Mouse (Mus musculus): ENCODE measurements around the gene Gm13271. TPM values are rescaled to one million over a fixed set of nuclear protein-coding genes. Genes with fewer than 3 reads are reported as not detected.
"Not testable (repeated sequence)": the region's sequence is repeated elsewhere in the genome, so short reads cannot be mapped to it uniquely, and the experiment has no call there.

Gm13271 gene
- polyA plus RNA-seq, 1 experiment = not detected

GRCm38 (mm10) chr4:88749926-88750325 is 4.7 kb upstream of the Gm13271 start:
- no peaks in the 10 kb centered on the region for H3K27me3 ChIP-seq (ENCODE audit: control insufficient read depth, insufficient read depth, low read length)
- DNase-seq = no peak
- whole genome bisulfite sequencing = 33% methylated on average over 6 of the region's 6 CpGs
- no peak overlapping the region for H3K27ac ChIP-seq (ENCODE audit: insufficient read depth, low read length)
- no peaks in the 10 kb centered on the region for H3K4me1 ChIP-seq (ENCODE audit: control insufficient read depth, insufficient read depth, low read length)
- no peak for TF ChIP-seq POLR2A (IDR thresholded peaks at IDR 0.05; ENCODE audit: borderline replicate concordance, insufficient read depth, low read length)
- no peak overlapping the region for H3K4me3 ChIP-seq (replicated peaks; ENCODE audit: insufficient read depth, low read depth, low read length)

GRCm38 (mm10) chr4:88756581-88757513 is 2.2 kb downstream of the Gm13271 start:
- 9% methylated on average over 28 of the region's 31 CpGs for WGBS
- not testable (repeated sequence) for H3K27me3 ChIP-seq (ENCODE audit: control insufficient read depth, insufficient read depth, low read length); H3K4me1 ChIP-seq (ENCODE audit: control insufficient read depth, insufficient read depth, low read length)
- DNase-seq = peak; percentile 17 to 25
- Histone ChIP-seq H3K4me3 (replicated peaks; ENCODE audit: insufficient read depth, low read depth, low read length) (peak overlapping the region; percentile 70), H3K27ac (ENCODE audit: insufficient read depth, low read length) (peak overlapping the region; percentile 41; the same call in 1 of the 2 replicates)

- WGBS = 0% methylated on average over 21 of the region's 21 CpGs
- H3K27ac ChIP-seq (ENCODE audit: insufficient read depth, low read length); H3K27me3 ChIP-seq (ENCODE audit: control insufficient read depth, insufficient read depth, low read length); H3K4me1 ChIP-seq (ENCODE audit: control insufficient read depth, insufficient read depth, low read length): not testable (repeated sequence)
- TF ChIP-seq CTCF (IDR thresholded peaks at IDR 0.05; ENCODE audit: borderline replicate concordance, insufficient read depth, low read depth, low read length) (peak; percentile 70), POLR2A (IDR thresholded peaks at IDR 0.05; ENCODE audit: borderline replicate concordance, insufficient read depth, low read length) (peak; percentile 20; the same call in 1 of the 2 replicates)
- DNase-seq = peak; percentile 89 to 94
- peak overlapping the region; percentile 70 for H3K4me3 ChIP-seq (replicated peaks; ENCODE audit: insufficient read depth, low read depth, low read length)
Observed at GRCm38 (mm10) chr4:88757628-88758031, 3.0 kb downstream of the Gm13271 start.

GRCm38 (mm10) chr4:88758751-88759150 is 4.1 kb downstream of the Gm13271 start:
- not testable (repeated sequence) for H3K4me3 ChIP-seq (replicated peaks; ENCODE audit: insufficient read depth, low read depth, low read length); H3K27ac ChIP-seq (ENCODE audit: insufficient read depth, low read length); DNase-seq; H3K27me3 ChIP-seq (ENCODE audit: control insufficient read depth, insufficient read depth, low read length); H3K4me1 ChIP-seq (ENCODE audit: control insufficient read depth, insufficient read depth, low read length)
- 91% methylated on average over 9 of the region's 9 CpGs for WGBS

- H3K4me1 ChIP-seq (ENCODE audit: control insufficient read depth, insufficient read depth, low read length); H3K27ac ChIP-seq (ENCODE audit: insufficient read depth, low read length); H3K4me3 ChIP-seq (replicated peaks; ENCODE audit: insufficient read depth, low read depth, low read length); H3K27me3 ChIP-seq (ENCODE audit: control insufficient read depth, insufficient read depth, low read length): not testable (repeated sequence)
- DNase-seq = peak; percentile 45 to 47
- WGBS = 24% methylated on average over 9 of the region's 14 CpGs
Observed at GRCm38 (mm10) chr4:88759610-88760268, 5.1 kb downstream of the Gm13271 start, which contains the start of gene Gm13283. Gene Gm13283, plus strand, starts transcription at chr4:88760119.

- not testable (repeated sequence) for H3K4me1 ChIP-seq (ENCODE audit: control insufficient read depth, insufficient read depth, low read length); H3K27me3 ChIP-seq (ENCODE audit: control insufficient read depth, insufficient read depth, low read length); H3K4me3 ChIP-seq (replicated peaks; ENCODE audit: insufficient read depth, low read depth, low read length); H3K27ac ChIP-seq (ENCODE audit: insufficient read depth, low read length)
- peak; percentile 74 to 79 for DNase-seq
- under 1% methylated on average over 28 of the region's 28 CpGs for WGBS
Observed at GRCm38 (mm10) chr4:88760431-88760830, 5.8 kb downstream of the Gm13271 start.

- not testable (repeated sequence) for H3K27me3 ChIP-seq (ENCODE audit: control insufficient read depth, insufficient read depth, low read length); H3K27ac ChIP-seq (ENCODE audit: insufficient read depth, low read length); H3K4me3 ChIP-seq (replicated peaks; ENCODE audit: insufficient read depth, low read depth, low read length); H3K4me1 ChIP-seq (ENCODE audit: control insufficient read depth, insufficient read depth, low read length)
- WGBS = 72% methylated on average over 6 of the region's 8 CpGs
- peak; percentile 72 to 74 for DNase-seq
Observed at GRCm38 (mm10) chr4:88761776-88762175, 7.1 kb downstream of the Gm13271 start.

- 68% methylated on average over 9 of the region's 9 CpGs for WGBS
- DNase-seq = peak; percentile 34 to 37
- H3K27me3 ChIP-seq (ENCODE audit: control insufficient read depth, insufficient read depth, low read length); H3K4me3 ChIP-seq (replicated peaks; ENCODE audit: insufficient read depth, low read depth, low read length); H3K27ac ChIP-seq (ENCODE audit: insufficient read depth, low read length); H3K4me1 ChIP-seq (ENCODE audit: control insufficient read depth, insufficient read depth, low read length): not testable (repeated sequence)
Observed at GRCm38 (mm10) chr4:88762341-88762740, 7.7 kb downstream of the Gm13271 start.
